Mouse (Mus musculus): Measurements from ENCODE around the gene Zfp13. TPM values are rescaled to one million over a fixed set of nuclear protein-coding genes. Genes with fewer than 3 reads are reported as not detected.
A peak's percentile ranks its signal among the peaks of the same experiment; 100 is the strongest.
"Not testable (repeated sequence)": the region's sequence is repeated elsewhere in the genome, so short reads cannot be mapped to it uniquely, and the experiment has no call there.

Gene Zfp13
- polyA plus RNA-seq, 1 experiment from 2014 or later: 15.6 TPM

DNA sequence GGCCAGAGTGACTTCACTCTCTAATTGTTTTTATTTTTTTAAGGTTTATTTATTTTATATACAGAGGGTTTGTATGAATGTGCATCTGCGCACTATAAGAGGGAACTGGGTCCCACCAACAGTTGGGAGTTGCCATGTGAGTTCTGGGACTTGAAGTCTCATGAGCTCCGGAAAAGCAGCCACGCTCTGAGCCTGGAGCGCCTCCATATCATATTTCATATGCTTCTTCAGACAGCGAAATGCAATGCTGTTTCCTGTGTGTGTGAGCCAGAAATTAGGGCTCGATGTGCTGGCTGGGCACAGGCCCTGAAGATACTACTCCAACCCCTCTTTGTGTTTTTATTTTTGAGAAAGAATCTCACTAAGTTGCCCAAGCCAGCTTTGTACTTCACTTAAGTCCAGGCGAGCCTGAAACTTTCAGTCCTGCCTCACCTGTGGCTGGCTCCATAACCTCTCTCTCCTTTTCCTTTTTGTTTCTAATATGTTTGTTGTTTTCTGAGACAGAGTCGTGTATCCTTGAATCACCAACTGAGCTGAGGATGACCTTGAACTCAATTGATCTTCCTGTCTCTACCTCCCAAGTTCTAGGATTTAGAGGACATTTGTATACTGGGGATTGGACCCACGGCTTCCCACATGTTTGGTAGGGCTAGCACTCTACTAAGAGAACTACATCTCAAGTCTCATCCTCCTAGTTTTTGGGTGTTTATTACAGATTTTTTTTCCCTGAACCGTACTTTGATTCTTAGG lies 2.7 kb upstream of the Zfp13 start:
- Histone ChIP-seq H3K9me3 (ENCODE audit: low read depth, low read length) (no peaks in the 10 kb centered on the region), H3K27ac (ENCODE audit: low read depth) (no peak overlapping the region), H3K4me1 (ENCODE audit: insufficient read depth) (0 out of 2 replicates have a peak, but pooled peaks cover 5% of the 10 kb centered on the region), H3K4me2 (no peak overlapping the region), H3K4me3 (ENCODE audit: low read depth, low read length) (no peak overlapping the region), H3K27me3 (ENCODE audit: insufficient read depth, low read length) (no peaks in the 10 kb centered on the region), H3K9ac (no peak overlapping the region), H3K36me3 (ENCODE audit: insufficient read depth) (no peaks in the 10 kb centered on the region)
- TF ChIP-seq CTCF (IDR thresholded peaks at IDR 0.05; ENCODE audit: low read depth): no peak
- WGBS: 34% methylated on average over 10 of the region's 10 CpGs
- ATAC-seq (ENCODE audit: insufficient read depth) (no peak), DNase-seq (peak; percentile 73)

GRCm38 (mm10) chr17:23600641-23601622 lies 1.6 kb upstream of the Zfp13 start, which contains the start of gene Zscan10:
Gene Zscan10, plus strand, starts transcription at chr17:23600856.
- Histone ChIP-seq H3K4me1 (ENCODE audit: insufficient read depth) (0 out of 2 replicates have a peak, but pooled peaks cover 5% of the 10 kb centered on the region), H3K4me3 (ENCODE audit: low read depth, low read length) (peak within 1 kb of the TSS; percentile 46; the same call in 1 of the 2 replicates), H3K4me2 (peak within 1 kb of the TSS; percentile 80), H3K9ac (no peak within 1 kb of the TSS; the same call in 1 of the 2 replicates), H3K36me3 (ENCODE audit: insufficient read depth) (no peaks in the 10 kb centered on the region), H3K27me3 (ENCODE audit: insufficient read depth, low read length) (no peaks in the 10 kb centered on the region), H3K27ac (ENCODE audit: low read depth) (peak within 1 kb of the TSS; percentile 93), H3K9me3 (ENCODE audit: low read depth, low read length) (no peaks in the 10 kb centered on the region)
- WGBS: 55% methylated on average over 15 of the region's 15 CpGs
- DNase-seq (no peak), ATAC-seq (ENCODE audit: insufficient read depth) (no peak)
- no peak for TF ChIP-seq CTCF (IDR thresholded peaks at IDR 0.05; ENCODE audit: low read depth)

DNA sequence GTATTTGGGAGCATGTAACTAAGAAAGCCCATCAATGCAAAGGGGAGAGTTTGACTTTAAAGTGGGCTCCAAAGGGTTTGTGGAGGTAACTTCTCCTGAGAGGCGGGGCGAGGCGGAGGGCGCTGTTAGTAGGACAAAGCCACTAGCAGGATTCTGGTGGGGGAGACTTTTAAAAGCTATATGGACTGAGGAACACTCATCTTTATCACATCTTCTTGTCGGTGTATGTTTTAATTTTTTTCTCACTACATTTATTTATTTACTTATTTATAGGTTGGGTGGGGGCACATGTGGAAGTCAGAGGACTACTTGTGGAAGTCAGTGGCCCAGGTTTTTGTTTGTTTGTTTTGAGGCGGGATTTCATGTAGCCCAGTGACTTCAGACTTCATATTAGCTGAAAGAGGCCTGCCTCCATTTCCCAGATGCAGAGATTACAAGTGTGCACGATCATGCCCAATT lies 347 bp upstream of the Zfp13 start:
- H3K4me1 ChIP-seq (ENCODE audit: insufficient read depth): 0 out of 2 replicates have a peak, but pooled peaks cover 5% of the 10 kb centered on the region
- ATAC-seq (ENCODE audit: insufficient read depth): 0 out of 2 replicates have a peak, but pooled peaks have one; percentile 0
- H3K9ac ChIP-seq: peak overlapping the region; percentile 65
- no peaks in the 10 kb centered on the region for H3K27me3 ChIP-seq (ENCODE audit: insufficient read depth, low read length)
- H3K4me2 ChIP-seq: peak overlapping the region; percentile 80
- DNase-seq: peak; percentile 10
- no peak for TF ChIP-seq CTCF (IDR thresholded peaks at IDR 0.05; ENCODE audit: low read depth)
- H3K27ac ChIP-seq (ENCODE audit: low read depth): peak overlapping the region; percentile 93
- no peaks in the 10 kb centered on the region for H3K9me3 ChIP-seq (ENCODE audit: low read depth, low read length)
- peak overlapping the region; percentile 46 for H3K4me3 ChIP-seq (ENCODE audit: low read depth, low read length)
- H3K36me3 ChIP-seq (ENCODE audit: insufficient read depth): no peaks in the 10 kb centered on the region
- 38% methylated on average over 7 of the region's 7 CpGs for WGBS

- H3K9ac ChIP-seq; H3K27me3 ChIP-seq (ENCODE audit: insufficient read depth, low read length); H3K27ac ChIP-seq (ENCODE audit: low read depth); H3K36me3 ChIP-seq (ENCODE audit: insufficient read depth); H3K9me3 ChIP-seq (ENCODE audit: low read depth, low read length); ATAC-seq (ENCODE audit: insufficient read depth); H3K4me2 ChIP-seq; H3K4me3 ChIP-seq (ENCODE audit: low read depth, low read length); H3K4me1 ChIP-seq (ENCODE audit: insufficient read depth); DNase-seq: not testable (repeated sequence)
- WGBS: 75% methylated on average over 4 of the region's 4 CpGs
Observed at GRCm38 (mm10) chr17:23595139-23595538, 4.1 kb downstream of the Zfp13 start.

DNA sequence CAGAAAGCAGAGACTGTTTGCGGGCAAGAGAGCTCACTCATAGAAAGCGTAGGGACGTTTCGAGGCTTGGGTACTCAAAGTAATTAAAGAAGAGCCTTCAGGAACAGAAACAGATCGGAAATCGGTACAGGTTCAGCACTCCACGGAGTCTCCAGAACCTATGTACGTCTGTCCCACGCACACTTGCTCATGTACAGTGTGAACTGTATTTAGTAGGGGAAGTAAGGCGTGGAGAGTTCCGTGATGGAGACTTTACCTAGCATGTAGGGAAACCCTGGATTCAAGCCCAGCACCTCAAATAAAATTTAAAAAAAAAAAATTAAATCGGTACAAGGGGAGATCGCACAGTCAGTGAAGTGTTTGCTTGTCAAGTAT lies 6.4 kb downstream of the Zfp13 start:
- Histone ChIP-seq H3K27me3 (ENCODE audit: insufficient read depth, low read length) (no peaks in the 10 kb centered on the region), H3K4me3 (ENCODE audit: low read depth, low read length) (peak overlapping the region; percentile 50), H3K36me3 (ENCODE audit: insufficient read depth) (no peaks in the 10 kb centered on the region), H3K9me3 (ENCODE audit: low read depth, low read length) (no peaks in the 10 kb centered on the region), H3K4me1 (ENCODE audit: insufficient read depth) (0 out of 2 replicates have a peak, but pooled peaks cover 5% of the 10 kb centered on the region), H3K9ac (peak overlapping the region; percentile 67), H3K4me2 (peak overlapping the region; percentile 90), H3K27ac (ENCODE audit: low read depth) (peak overlapping the region; percentile 70; the same call in 1 of the 2 replicates)
- DNase-seq: no peak
- WGBS: 10% methylated on average over 13 of the region's 13 CpGs
- no peak for TF ChIP-seq CTCF (IDR thresholded peaks at IDR 0.05; ENCODE audit: low read depth)
- ATAC-seq (ENCODE audit: insufficient read depth): peak; percentile 62

- ATAC-seq (ENCODE audit: insufficient read depth): peak; percentile 100
- H3K36me3 ChIP-seq (ENCODE audit: insufficient read depth): no peaks in the 10 kb centered on the region
- peak overlapping the region; percentile 70 for H3K27ac ChIP-seq (ENCODE audit: low read depth)
- peak overlapping the region; percentile 50 for H3K4me3 ChIP-seq (ENCODE audit: low read depth, low read length)
- 0 out of 2 replicates have a peak, but pooled peaks cover 5% of the 10 kb centered on the region for H3K4me1 ChIP-seq (ENCODE audit: insufficient read depth)
- H3K27me3 ChIP-seq (ENCODE audit: insufficient read depth, low read length): no peaks in the 10 kb centered on the region
- peak overlapping the region; percentile 90 for H3K4me2 ChIP-seq
- WGBS: 6% methylated on average over 34 of the region's 34 CpGs
- no peak for TF ChIP-seq CTCF (IDR thresholded peaks at IDR 0.05; ENCODE audit: low read depth)
- peak; percentile 99 for DNase-seq
- no peaks in the 10 kb centered on the region for H3K9me3 ChIP-seq (ENCODE audit: low read depth, low read length)
- H3K9ac ChIP-seq: peak overlapping the region; percentile 67
Observed at GRCm38 (mm10) chr17:23592208-23592925, 6.9 kb downstream of the Zfp13 start.

Data from lung, embryonic 14.5 days (tissue).